Mouse (Mus musculus) megakaryocyte, embryonic 14.5 days (primary cell): ENCODE measurements at regions not wholly inside any gene's neighbourhood (a gene's known extent, or its start where the extent isn't known, plus 50 kb on each side); places are given as distances from the start of the nearest gene placed in this dataset.

Experiments
- FLI1 ChIP-seq: IDR thresholded peaks from 2 replicates; pipeline ENCODE4 v1.6.1; 2012; ENCODE audit warnings: low read length, inconsistent platforms, mixed read lengths
- GATA1 ChIP-seq: IDR thresholded peaks from 3 replicates; pipeline ENCODE4 v1.6.1; 2012; ENCODE audit warnings: mixed read lengths, low read length, inconsistent platforms, borderline replicate concordance

- TF ChIP-seq GATA1 (no peak), FLI1 (no peak)
Observed at GRCm38 (mm10) chr16:89695406-89695805, 124.4 kb upstream of the Krtap11-1 start.
